Mouse (Mus musculus): ENCODE data around the gene Guca1a. TPM values are rescaled to one million over a fixed set of nuclear protein-coding genes. Genes with fewer than 3 reads are reported as not detected.
A peak's percentile ranks its signal among the peaks of the same experiment; 100 is the strongest.

The Guca1a gene
- polyA plus RNA-seq, 1 experiment from 2014 or later: 1.5 TPM

DNA sequence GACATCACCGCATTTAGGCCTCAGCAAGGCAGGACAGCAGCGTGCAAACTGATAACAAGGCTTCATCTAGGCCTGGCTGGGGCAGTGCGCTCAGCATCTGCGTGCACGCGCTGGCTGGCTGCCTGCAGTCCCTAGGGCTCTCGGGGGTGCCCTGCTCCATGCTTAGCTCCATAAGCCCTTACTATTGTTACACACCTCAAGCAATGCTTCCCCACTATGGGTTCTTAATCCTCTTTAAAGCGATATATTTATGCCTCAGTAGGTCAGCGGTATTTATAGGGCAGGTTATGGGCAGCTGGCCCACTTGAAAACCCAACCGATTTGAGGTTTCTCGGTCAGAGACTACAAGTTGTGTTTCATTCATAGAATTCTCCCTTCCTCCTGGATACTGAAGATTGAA lies 18.5 kb downstream of the Guca1a start:
- no peaks in the 10 kb centered on the region for H3K27me3 ChIP-seq (ENCODE audit: insufficient read depth, low read length)

DNA sequence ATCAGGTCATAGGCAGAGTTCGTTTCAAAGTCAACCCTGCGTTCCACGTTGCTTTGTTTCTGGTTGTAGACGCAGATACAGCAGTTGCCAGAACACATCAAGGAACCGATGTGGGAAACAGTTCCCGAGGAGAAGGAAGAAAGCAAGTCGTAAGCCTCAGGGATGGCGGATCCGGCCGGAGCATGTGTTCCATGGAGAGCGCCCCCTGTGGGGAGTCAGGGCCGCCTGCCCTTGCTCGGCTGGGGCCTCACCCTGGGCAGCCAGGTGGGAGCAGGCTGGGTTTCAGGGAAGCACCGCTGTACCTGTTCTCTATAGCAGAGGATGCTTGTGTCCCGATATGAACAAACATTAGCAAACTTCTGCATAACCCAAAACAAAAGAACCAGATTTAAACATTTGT lies 22.3 kb downstream of the Guca1a start:
- Histone ChIP-seq H3K4me2 (ENCODE audit: low read depth, low read length) (no peak overlapping the region), H3K9ac (replicated peaks) (no peak overlapping the region), H3K4me1 (ENCODE audit: insufficient read depth) (no peaks in the 10 kb centered on the region), H3K9me3 (ENCODE audit: low read length) (no peaks in the 10 kb centered on the region), H3K27ac (ENCODE audit: low read depth) (no peak overlapping the region), H3K4me3 (ENCODE audit: low read depth, low read length) (no peak overlapping the region), H3K36me3 (replicated peaks; ENCODE audit: insufficient read depth, low read length) (peaks cover 54% of the 10 kb centered on the region), H3K27me3 (ENCODE audit: insufficient read depth, low read length) (no peaks in the 10 kb centered on the region)
- WGBS (ENCODE audit: insufficient replicate concordance): 86% methylated on average over 15 of the region's 15 CpGs
- TF ChIP-seq EP300 (IDR thresholded peaks at IDR 0.05; ENCODE audit: low read depth): no peak
- TF ChIP-seq CTCF (IDR thresholded peaks at IDR 0.05; ENCODE audit: low read depth): no peak
- no peak for ATAC-seq
- no peak for DNase-seq

More for the DNA sequence above, 18.5 kb downstream of the Guca1a start:
- ATAC-seq (no peak), DNase-seq (no peak)
- H3K4me3 ChIP-seq (ENCODE audit: low read depth, low read length): no peak overlapping the region
- H3K4me1 ChIP-seq (ENCODE audit: insufficient read depth): no peaks in the 10 kb centered on the region
- no peak overlapping the region for H3K27ac ChIP-seq (ENCODE audit: low read depth)
- 83% methylated on average over 11 of the region's 11 CpGs for WGBS (ENCODE audit: insufficient replicate concordance)
- no peaks in the 10 kb centered on the region for H3K9me3 ChIP-seq (ENCODE audit: low read length)
- no peak overlapping the region for H3K4me2 ChIP-seq (ENCODE audit: low read depth, low read length)
- peaks cover 24% of the 10 kb centered on the region for H3K36me3 ChIP-seq (replicated peaks; ENCODE audit: insufficient read depth, low read length)
- no peak overlapping the region for H3K9ac ChIP-seq (replicated peaks)
- TF ChIP-seq EP300 (IDR thresholded peaks at IDR 0.05; ENCODE audit: low read depth) (no peak), CTCF (IDR thresholded peaks at IDR 0.05; ENCODE audit: low read depth) (no peak)

DNA sequence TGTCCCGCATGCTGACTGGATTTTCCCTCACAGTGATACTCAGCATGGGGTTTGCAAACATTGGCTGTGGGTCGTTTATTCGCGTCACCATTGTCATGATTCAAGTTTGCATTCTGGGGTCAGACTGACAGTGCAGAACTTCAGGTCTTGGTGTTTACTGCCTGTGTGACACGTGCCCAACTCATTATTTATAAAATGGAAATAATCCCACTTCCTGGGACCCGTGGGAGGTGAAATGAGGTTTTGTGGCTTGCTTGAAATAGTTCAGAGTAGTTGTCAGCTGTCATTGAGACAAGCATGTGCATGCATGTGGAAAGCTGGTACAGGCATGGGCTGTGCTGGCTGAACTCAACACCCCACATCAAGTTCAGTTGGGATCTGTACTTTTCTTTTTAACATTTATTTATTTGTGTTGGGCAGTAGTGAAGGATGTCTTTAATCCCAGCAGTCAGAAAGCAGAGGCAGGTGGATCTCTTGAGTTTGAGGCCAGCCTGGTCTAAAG lies 23.6 kb downstream of the Guca1a start:
- Histone ChIP-seq H3K36me3 (replicated peaks; ENCODE audit: insufficient read depth, low read length) (peaks cover 57% of the 10 kb centered on the region), H3K4me3 (ENCODE audit: low read depth, low read length) (no peak overlapping the region), H3K9ac (replicated peaks) (no peak overlapping the region), H3K27me3 (ENCODE audit: insufficient read depth, low read length) (no peaks in the 10 kb centered on the region), H3K4me1 (ENCODE audit: insufficient read depth) (no peaks in the 10 kb centered on the region), H3K9me3 (ENCODE audit: low read length) (no peaks in the 10 kb centered on the region), H3K27ac (ENCODE audit: low read depth) (no peak overlapping the region), H3K4me2 (ENCODE audit: low read depth, low read length) (no peak overlapping the region)
- TF ChIP-seq EP300 (IDR thresholded peaks at IDR 0.05; ENCODE audit: low read depth) (no peak), CTCF (IDR thresholded peaks at IDR 0.05; ENCODE audit: low read depth) (no peak)
- WGBS (ENCODE audit: insufficient replicate concordance): 75% methylated on average over 6 of the region's 6 CpGs
- ATAC-seq (no peak), DNase-seq (no peak)

DNA sequence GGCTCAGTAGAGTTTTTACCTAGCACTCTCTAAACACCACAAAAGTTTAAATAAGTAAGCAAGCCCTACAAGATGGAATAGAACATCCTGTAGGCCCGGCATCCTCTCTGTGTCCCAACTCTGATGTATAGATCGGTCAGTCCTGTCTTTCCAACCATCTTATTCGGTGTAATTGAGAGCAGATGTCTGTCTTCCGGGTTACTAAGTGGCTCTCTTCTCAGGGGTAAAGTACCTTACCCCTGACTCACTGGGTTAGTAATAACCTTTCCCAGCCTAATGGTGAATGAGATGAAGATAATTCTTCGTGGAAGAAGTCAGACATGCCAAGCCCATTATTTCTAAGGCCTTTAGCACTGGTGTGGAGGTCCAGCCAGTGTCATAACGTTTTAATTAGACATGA lies 26.4 kb downstream of the Guca1a start:
- Histone ChIP-seq H3K4me3 (ENCODE audit: low read depth, low read length) (no peak overlapping the region), H3K9me3 (ENCODE audit: low read length) (no peaks in the 10 kb centered on the region), H3K4me1 (ENCODE audit: insufficient read depth) (peaks cover 10% of the 10 kb centered on the region), H3K36me3 (replicated peaks; ENCODE audit: insufficient read depth, low read length) (peaks cover 45% of the 10 kb centered on the region), H3K4me2 (ENCODE audit: low read depth, low read length) (no peak overlapping the region), H3K27ac (ENCODE audit: low read depth) (no peak overlapping the region), H3K27me3 (ENCODE audit: insufficient read depth, low read length) (no peaks in the 10 kb centered on the region), H3K9ac (replicated peaks) (no peak overlapping the region)
- DNase-seq (no peak), ATAC-seq (no peak)
- 83% methylated on average over 6 of the region's 6 CpGs for WGBS (ENCODE audit: insufficient replicate concordance)
- TF ChIP-seq EP300 (IDR thresholded peaks at IDR 0.05; ENCODE audit: low read depth) (no peak), CTCF (IDR thresholded peaks at IDR 0.05; ENCODE audit: low read depth) (no peak)

DNA sequence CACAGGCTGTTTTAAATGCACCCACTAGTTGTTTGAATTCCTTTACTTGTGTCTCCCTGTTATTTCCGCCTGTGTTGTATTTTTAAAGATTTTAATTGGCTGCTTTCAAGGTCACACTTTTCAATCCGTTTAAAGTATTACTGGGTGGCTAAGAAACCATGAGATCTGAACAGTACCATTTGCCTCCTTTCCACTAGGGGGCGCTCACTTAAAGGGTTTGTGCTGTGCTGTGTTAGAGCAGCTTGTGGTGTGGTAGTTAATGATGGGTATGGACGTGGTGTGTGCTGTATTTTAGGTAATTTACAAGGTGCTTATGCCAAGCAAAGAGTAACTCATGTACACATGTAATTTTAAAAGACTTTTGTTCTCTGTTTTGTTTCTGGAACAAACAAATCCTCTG lies 28.9 kb downstream of the Guca1a start:
- Histone ChIP-seq H3K4me1 (ENCODE audit: insufficient read depth) (peaks cover 10% of the 10 kb centered on the region), H3K9me3 (ENCODE audit: low read length) (no peaks in the 10 kb centered on the region), H3K4me3 (ENCODE audit: low read depth, low read length) (no peak overlapping the region), H3K27me3 (ENCODE audit: insufficient read depth, low read length) (no peaks in the 10 kb centered on the region), H3K9ac (replicated peaks) (no peak overlapping the region), H3K27ac (ENCODE audit: low read depth) (no peak overlapping the region), H3K4me2 (ENCODE audit: low read depth, low read length) (no peak overlapping the region), H3K36me3 (replicated peaks; ENCODE audit: insufficient read depth, low read length) (peaks cover 31% of the 10 kb centered on the region)
- 7% methylated on average over 4 of the region's 4 CpGs for WGBS (ENCODE audit: insufficient replicate concordance)
- DNase-seq (peak; percentile 69), ATAC-seq (peak; percentile 58; the same call in 1 of the 2 replicates)
- TF ChIP-seq CTCF (IDR thresholded peaks at IDR 0.05; ENCODE audit: low read depth) (peak; percentile 92), EP300 (IDR thresholded peaks at IDR 0.05; ENCODE audit: low read depth) (no peak)

DNA sequence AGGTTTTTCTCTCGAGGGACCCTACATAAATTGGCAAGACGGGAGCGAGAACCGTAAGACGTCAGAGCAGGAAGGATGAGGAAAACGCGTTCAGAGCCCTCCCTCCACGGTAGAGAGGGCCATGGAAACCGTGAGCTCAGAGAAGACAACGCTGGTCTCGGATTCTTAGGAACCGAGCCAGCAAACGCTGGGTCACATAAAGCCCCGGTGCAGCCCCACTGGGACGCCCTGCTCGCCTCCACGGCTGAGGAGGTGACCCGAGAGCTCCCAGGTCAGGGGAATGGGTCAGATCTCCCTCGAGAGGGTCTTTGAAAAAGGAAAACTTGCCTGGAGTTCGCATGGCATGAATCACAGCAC lies 31.3 kb downstream of the Guca1a start:
- H3K27me3 ChIP-seq (ENCODE audit: insufficient read depth, low read length): no peaks in the 10 kb centered on the region
- H3K36me3 ChIP-seq (replicated peaks; ENCODE audit: insufficient read depth, low read length): peaks cover 12% of the 10 kb centered on the region
- peak overlapping the region; percentile 84 for H3K4me2 ChIP-seq (ENCODE audit: low read depth, low read length)
- ATAC-seq (peak; percentile 52), DNase-seq (no peak)
- H3K9ac ChIP-seq (replicated peaks): peak overlapping the region; percentile 81
- H3K9me3 ChIP-seq (ENCODE audit: low read length): no peaks in the 10 kb centered on the region
- H3K27ac ChIP-seq (ENCODE audit: low read depth): peak overlapping the region; percentile 20; the same call in 1 of the 2 replicates
- peaks cover 10% of the 10 kb centered on the region for H3K4me1 ChIP-seq (ENCODE audit: insufficient read depth)
- TF ChIP-seq CTCF (IDR thresholded peaks at IDR 0.05; ENCODE audit: low read depth): no peak
- no peak for TF ChIP-seq EP300 (IDR thresholded peaks at IDR 0.05; ENCODE audit: low read depth)
- 1% methylated on average over 20 of the region's 20 CpGs for WGBS (ENCODE audit: insufficient replicate concordance)
- peak overlapping the region; percentile 85 for H3K4me3 ChIP-seq (ENCODE audit: low read depth, low read length)
